Mouse (Mus musculus) NIH3T3 (cell line): ENCODE results near the gene Ccdc180.

Experiments
- DNase-seq: peaks from one replicate; pipeline ENCODE4 v3.0.0-alpha.2; 2012; ENCODE audit warnings: low read depth

The Ccdc180 gene

GRCm38 (mm10) chr4:45911256-45911655 is 21.2 kb downstream of the Ccdc180 start:
- DNase-seq = no peak

GRCm38 (mm10) chr4:45911876-45912275 is 21.8 kb downstream of the Ccdc180 start:
- no peak for DNase-seq

GRCm38 (mm10) chr4:45917091-45917490 is 27.0 kb downstream of the Ccdc180 start:
- no peak for DNase-seq

GRCm38 (mm10) chr4:45921663-45922435 is 31.7 kb downstream of the Ccdc180 start:
- no peak for DNase-seq

GRCm38 (mm10) chr4:45924011-45924410 is 33.9 kb downstream of the Ccdc180 start:
- DNase-seq = no peak

- no peak for DNase-seq
Measured at GRCm38 (mm10) chr4:45928561-45928960, 38.5 kb downstream of the Ccdc180 start.

GRCm38 (mm10) chr4:45941628-45942044 is 51.5 kb downstream of the Ccdc180 start:
- DNase-seq = peak; percentile 75

GRCm38 (mm10) chr4:45947729-45948128 is 57.6 kb downstream of the Ccdc180 start:
- no peak for DNase-seq

GRCm38 (mm10) chr4:45949109-45949848 is 59.2 kb downstream of the Ccdc180 start:
- peak; percentile 52 for DNase-seq

- DNase-seq = no peak
Measured at GRCm38 (mm10) chr4:45951830-45952229, 61.7 kb downstream of the Ccdc180 start.

- DNase-seq = no peak
Measured at GRCm38 (mm10) chr4:45953025-45953919, 63.2 kb downstream of the Ccdc180 start.

GRCm38 (mm10) chr4:45955235-45955634 is 65.1 kb downstream of the Ccdc180 start:
- DNase-seq = no peak

GRCm38 (mm10) chr4:45956131-45956530 is 66.0 kb downstream of the Ccdc180 start:
- no peak for DNase-seq

- DNase-seq = no peak
Measured at GRCm38 (mm10) chr4:45956706-45957105, 66.6 kb downstream of the Ccdc180 start.

- peak; percentile 20 for DNase-seq
Measured at GRCm38 (mm10) chr4:45964771-45965439, 74.8 kb downstream of the Ccdc180 start, which contains the start of gene Tdrd7. TSS of gene Tdrd7 (plus strand) at chr4:45965334.

- peak; percentile 79 for DNase-seq
Measured at GRCm38 (mm10) chr4:45965737-45966447, 75.8 kb downstream of the Ccdc180 start.

GRCm38 (mm10) chr4:45966716-45967115 is 76.6 kb downstream of the Ccdc180 start:
- no peak for DNase-seq

- DNase-seq = peak; percentile 11
Measured at GRCm38 (mm10) chr4:45967479-45968341, 77.6 kb downstream of the Ccdc180 start.

GRCm38 (mm10) chr4:45969051-45969450 is 78.9 kb downstream of the Ccdc180 start:
- no peak for DNase-seq

- DNase-seq = no peak
Measured at GRCm38 (mm10) chr4:45970048-45970560, 80.0 kb downstream of the Ccdc180 start.
